Mouse (Mus musculus): ENCODE results near the gene Dgke.
"Not testable (repeated sequence)": the region's sequence is repeated elsewhere in the genome, so short reads cannot be mapped to it uniquely, and the experiment has no call there.

Gene Dgke

DNA sequence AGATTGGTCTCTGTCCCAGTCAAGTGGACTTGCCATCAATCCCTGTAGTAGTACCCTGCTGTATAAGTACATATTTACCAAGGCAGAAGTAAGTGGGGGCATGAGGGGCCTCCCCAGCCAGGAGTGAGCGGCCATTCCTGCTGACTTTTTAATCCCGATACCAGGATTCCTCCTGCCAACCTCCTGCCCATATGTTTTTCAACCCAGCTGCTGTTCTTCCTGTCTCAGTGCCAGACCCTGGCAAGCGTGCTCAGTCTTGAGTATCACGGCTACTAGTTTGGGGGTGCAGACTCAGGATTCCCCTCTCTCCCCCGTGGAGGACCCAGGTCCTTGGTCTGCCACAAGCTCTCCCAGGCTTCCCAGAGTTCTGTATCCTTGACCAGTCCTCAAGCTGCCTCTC is 64.0 kb downstream of the Dgke start:
- DNase-seq (ENCODE audit: low spot score in 2 of 2): no peak

GRCm38 (mm10) chr11:89002068-89002467 is 64.6 kb downstream of the Dgke start:
- DNase-seq (ENCODE audit: low spot score in 2 of 2): no peak

DNA sequence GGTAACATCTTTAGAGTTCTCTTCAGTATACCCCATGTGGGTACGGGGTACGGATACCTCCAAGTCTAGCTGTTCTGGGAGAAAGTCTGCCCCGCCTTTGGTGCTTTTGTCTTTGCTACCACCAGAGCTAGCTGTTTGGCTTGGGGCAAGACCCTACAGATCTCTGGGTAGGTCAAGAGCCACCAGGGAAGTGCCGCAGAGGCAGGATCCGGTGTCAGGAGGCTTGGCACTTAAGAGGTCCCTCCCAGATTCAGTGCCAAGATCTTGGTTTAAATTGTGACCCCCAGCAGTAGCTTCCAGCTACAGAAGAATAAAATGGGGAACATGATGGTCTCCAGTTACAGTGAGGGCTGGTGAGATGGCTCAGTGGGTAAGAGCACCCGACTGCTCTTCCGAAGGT is 65.1 kb downstream of the Dgke start:
- DNase-seq (ENCODE audit: low spot score in 2 of 2): no peak

DNA sequence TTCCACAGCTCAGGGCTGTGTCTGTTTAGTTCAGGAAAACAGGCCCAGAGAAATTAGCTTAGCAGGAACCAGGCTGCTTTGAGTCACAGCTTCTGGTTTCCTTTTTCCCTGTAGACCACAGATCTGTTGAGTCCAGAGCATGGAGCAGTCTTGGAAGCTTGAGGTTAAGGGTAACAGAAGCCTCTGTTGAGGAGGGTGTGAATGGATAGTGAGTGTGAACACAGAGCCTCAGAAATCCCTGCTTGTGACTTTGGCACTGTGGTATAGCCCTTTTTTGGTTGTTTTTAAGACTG is 66.2 kb downstream of the Dgke start:
- DNase-seq (ENCODE audit: low spot score in 2 of 2): no peak

GRCm38 (mm10) chr11:88999723-89000526 is 66.7 kb downstream of the Dgke start:
- no peak for DNase-seq (ENCODE audit: low spot score in 2 of 2)

DNA sequence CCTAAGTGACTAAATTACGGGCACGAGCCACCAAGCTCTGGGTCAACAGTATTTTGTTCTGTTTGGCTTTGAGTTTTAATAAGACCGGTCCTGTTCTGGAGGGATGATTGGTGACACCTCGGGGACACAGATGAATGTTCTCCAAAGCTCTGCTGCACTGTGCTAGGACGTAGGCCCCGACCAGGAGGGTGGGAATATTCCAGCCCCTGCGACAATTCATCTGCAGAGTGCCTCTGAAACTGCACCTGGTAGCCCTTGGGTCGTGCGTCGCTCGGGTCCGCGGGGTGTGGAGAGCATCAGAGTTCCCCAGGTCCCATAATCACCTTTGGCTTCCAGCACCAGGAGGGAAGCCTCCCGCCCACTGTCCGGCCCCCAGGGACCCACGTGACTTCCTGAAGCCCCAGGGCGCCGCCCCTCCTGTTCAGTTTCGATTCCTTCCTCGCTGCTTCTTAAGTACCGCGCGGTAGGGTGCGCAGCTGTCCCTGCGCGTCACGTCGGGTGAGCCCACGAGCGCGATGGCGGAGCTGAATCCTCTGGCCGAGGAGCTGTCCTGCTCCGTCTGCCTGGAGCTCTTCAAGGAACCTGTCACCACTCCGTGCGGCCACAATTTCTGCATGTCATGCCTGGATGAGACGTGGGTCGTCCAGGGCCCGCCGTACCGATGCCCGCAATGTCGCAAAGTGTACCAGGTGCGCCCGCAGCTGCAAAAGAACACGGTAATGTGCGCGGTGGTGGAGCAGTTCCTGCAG is 67.5 kb downstream of the Dgke start, which contains the start of gene Trim25:
Gene Trim25, plus strand, starts transcription at position 403 of the 749 bp plus-strand sequence.
- peak in 1 of 2 experiments; percentile 59 for DNase-seq (ENCODE audit: low spot score in 2 of 2)

DNA sequence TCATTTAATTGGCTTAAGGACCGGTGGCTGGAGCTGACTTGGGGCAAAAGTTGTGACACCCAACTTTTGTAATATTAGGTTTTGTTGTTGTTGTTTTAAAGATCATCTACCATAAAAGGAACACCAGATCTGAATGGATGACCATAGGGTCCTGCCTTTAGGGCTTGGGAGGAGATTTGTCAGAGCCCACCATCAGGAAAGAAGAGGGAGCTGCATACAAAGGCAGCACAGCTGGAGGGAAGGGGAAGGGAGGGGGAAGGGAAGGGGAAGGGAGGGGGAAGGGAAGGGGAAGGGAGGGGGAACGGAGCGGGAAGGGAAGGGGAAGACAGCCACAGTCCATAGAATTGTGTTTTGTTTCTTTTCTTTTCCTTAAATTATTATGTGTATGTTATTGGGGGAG is 68.2 kb downstream of the Dgke start:
- DNase-seq (ENCODE audit: low spot score in 2 of 2): no peak

DNA sequence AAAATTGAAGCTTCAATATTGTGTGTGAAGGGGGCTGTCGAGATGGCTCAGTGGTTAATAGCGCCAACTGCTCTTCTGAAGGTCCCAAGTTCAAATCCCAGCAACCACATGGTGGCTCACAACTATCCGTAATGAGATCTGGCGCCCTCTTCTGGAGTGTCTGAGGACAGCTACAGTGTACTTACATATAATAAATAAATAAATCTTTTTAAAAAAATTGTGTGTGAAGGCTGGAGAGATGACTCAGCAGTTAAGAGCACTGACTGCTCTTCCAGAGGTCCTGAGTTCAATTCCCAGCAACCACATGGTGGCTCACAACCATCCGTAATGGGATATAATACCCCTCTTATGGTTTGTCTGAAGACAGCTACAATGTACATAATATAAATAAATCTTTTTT is 69.3 kb downstream of the Dgke start:
- DNase-seq (ENCODE audit: low spot score in 2 of 2): not testable (repeated sequence)

DNA sequence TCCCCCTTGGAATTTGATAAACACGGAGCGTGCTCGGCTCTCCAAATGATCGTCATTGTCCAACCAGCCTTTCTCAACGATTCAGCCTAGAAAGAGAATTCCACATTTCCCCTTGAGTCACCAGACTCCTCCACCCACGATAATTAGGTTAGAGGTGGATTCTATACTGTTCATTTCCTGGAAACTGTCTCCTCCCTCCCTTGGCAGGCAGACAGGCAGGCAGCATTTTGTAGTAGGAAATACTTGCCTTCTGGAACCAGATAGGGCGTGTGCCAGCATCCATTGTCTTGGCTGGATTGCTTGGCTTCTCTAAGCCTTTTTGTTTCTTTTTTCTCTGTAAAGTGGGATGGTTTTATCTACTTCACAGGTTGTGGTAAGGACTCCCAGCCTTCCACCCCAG is 70.2 kb downstream of the Dgke start:
- no peak for DNase-seq (ENCODE audit: low spot score in 2 of 2)

- no peak for DNase-seq (ENCODE audit: low spot score in 2 of 2)
Observed at GRCm38 (mm10) chr11:88995616-88996015, 71.0 kb downstream of the Dgke start.

DNA sequence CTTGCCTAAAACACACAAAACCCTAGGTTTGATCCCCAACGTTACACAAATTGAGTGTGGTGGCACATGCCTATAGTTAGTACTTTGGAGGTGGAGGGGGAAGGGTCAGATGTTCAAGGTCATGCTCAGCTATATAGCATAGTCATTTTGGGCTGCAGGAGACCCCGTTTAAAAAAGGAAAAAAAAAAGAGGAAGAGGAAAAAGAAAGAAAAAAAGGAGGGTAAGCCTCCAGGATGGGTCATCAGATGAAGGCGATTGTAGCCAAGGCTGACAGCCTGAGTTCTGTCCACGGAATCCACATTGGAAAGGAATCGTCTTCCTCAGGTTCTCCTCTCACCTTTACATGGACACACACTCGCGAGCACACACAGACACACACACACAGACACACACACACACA is 72.2 kb downstream of the Dgke start:
- DNase-seq (ENCODE audit: low spot score in 2 of 2): no peak

GRCm38 (mm10) chr11:88993625-88994024 is 73.0 kb downstream of the Dgke start:
- peak in 1 of 2 experiments; percentile 51 for DNase-seq (ENCODE audit: low spot score in 2 of 2)

DNA sequence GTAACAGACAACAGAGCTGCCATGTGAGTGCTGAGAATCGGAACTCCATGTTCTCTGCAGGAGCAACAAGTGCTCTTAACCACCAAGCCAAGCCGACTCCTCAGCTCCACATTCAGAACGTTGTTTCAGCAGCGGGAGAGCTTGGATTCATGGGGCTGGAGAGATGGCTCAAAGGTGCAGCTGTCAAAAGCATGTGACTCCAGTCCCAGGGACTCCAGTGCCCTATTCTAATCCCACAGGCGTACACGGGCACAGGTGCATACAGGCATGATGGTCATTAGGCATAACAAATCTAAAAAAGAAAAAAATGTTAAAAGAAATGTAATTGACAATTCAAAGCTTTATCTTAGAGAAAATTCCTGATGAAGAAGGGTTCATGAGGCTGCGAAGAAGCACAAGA is 73.5 kb downstream of the Dgke start:
- no peak for DNase-seq (ENCODE audit: low spot score in 2 of 2)

- no peak for DNase-seq (ENCODE audit: low spot score in 2 of 2)
Observed at GRCm38 (mm10) chr11:88989530-88989929, 77.1 kb downstream of the Dgke start.

GRCm38 (mm10) chr11:88988956-88989355 is 77.7 kb downstream of the Dgke start:
- DNase-seq (ENCODE audit: low spot score in 2 of 2): no peak

GRCm38 (mm10) chr11:88986616-88987015 is 80.0 kb downstream of the Dgke start:
- no peak for DNase-seq (ENCODE audit: low spot score in 2 of 2)
